Mouse (Mus musculus) forebrain, embryonic 11.5 days (tissue): ENCODE data around the gene Ldb3. TPM values are rescaled to one million over a fixed set of nuclear protein-coding genes. Genes with fewer than 3 reads are reported as not detected.

Source experiments
- ATAC-seq: fragments of 200-750 bp; cut with Nextera tagmentation; replicated peaks from 2 replicates; pipeline ENCODE4 v1.8.0; 2017; ENCODE audit warnings: moderate TSS enrichment; ENCODE audit not compliant: low FRiP score
- DNase-seq: peaks from one replicate; pipeline ENCODE4 v3.0.0-alpha.2; 2017; ENCODE audit warnings: low spot score
- H3K27ac ChIP-seq: fragments of 300-500 bp; sonication (generic); 2 replicates; pipeline ENCODE4 v1.5.1; 2014; ENCODE audit warnings: low read depth, low read length
- H3K27me3 ChIP-seq: fragments of 300-500 bp; sonication (generic); 2 replicates; pipeline ENCODE4 v1.6.1; 2014; ENCODE audit warnings: mild to moderate bottlenecking, low read length, mixed read lengths; ENCODE audit not compliant: control insufficient read depth, insufficient read depth
- H3K36me3 ChIP-seq: fragments of 300-500 bp; sonication (generic); 2 replicates; pipeline ENCODE4 v1.6.1; 2014; ENCODE audit warnings: mild to moderate bottlenecking, low read length, moderate library complexity, mixed read lengths; ENCODE audit not compliant: control insufficient read depth, insufficient read depth
- H3K4me1 ChIP-seq: fragments of 300-500 bp; sonication (generic); replicated peaks from 2 replicates; pipeline ENCODE4 v1.6.1; 2014; ENCODE audit warnings: low read length, mixed read lengths; ENCODE audit not compliant: control insufficient read depth, insufficient read depth
- H3K4me2 ChIP-seq: fragments of 300-500 bp; sonication (generic); 2 replicates; pipeline ENCODE4 v1.6.1; 2014; ENCODE audit warnings: low read depth, mild to moderate bottlenecking, low read length, moderate library complexity, mixed read lengths; ENCODE audit not compliant: severe bottlenecking
- H3K4me3 ChIP-seq: fragments of 300-500 bp; sonication (generic); 2 replicates; pipeline ENCODE4 v1.5.1; 2014; ENCODE audit warnings: low read depth, low read length
- H3K9ac ChIP-seq: fragments of 300-500 bp; sonication (generic); 2 replicates; pipeline ENCODE4 v1.6.1; 2014; ENCODE audit warnings: low read length
- H3K9me3 ChIP-seq: fragments of 300-500 bp; sonication (generic); 2 replicates; pipeline ENCODE4 v1.6.1; 2016; ENCODE audit warnings: low read length, mixed read lengths; ENCODE audit not compliant: control insufficient read depth
- WGBS: fragments of 180-500 bp; shearing (Covaris S2); extraction: QIAGEN DNeasy Blood & Tissue Kit; methylation state at CpG from one replicate; pipeline ENCODE4 v1.1.7; 2014; 5-methylcytosine and 5-hydroxymethylcytosine counted together
- polyA plus RNA-seq: library from polyadenylated mRNA; unstranded; fragments of >200 nt; fragmentation: Nextera tagmentation; extraction: Ambion mirVana; gene quantifications from 2 replicates; pipeline ENCODE4 v1.2.1, GENCODE M21; 2014

Ldb3 gene
- polyA plus RNA-seq, 1 experiment from 2014 or later = not detected

- no peaks in the 10 kb centered on the region for H3K36me3 ChIP-seq
- H3K27me3 ChIP-seq = no peaks in the 10 kb centered on the region
- H3K4me3 ChIP-seq = no peak within 1 kb of the TSS
- no peaks in the 10 kb centered on the region for H3K9me3 ChIP-seq
- H3K4me2 ChIP-seq = no peak within 1 kb of the TSS
- ATAC-seq (no peak), DNase-seq (no peak)
- no peak within 1 kb of the TSS for H3K9ac ChIP-seq
- H3K4me1 ChIP-seq = 0 out of 2 replicates have a peak, but pooled peaks cover 2% of the 10 kb centered on the region
- no peak within 1 kb of the TSS for H3K27ac ChIP-seq
- 77% methylated on average over 8 of the region's 8 CpGs for WGBS
Measured at GRCm38 (mm10) chr14:34599941-34600340, 11.5 kb upstream of the Ldb3 start, which contains the start of gene Opn4. Gene Opn4 (minus strand): TSS chr14:34600142.

GRCm38 (mm10) chr14:34595596-34596255 lies 7.2 kb upstream of the Ldb3 start:
- DNase-seq (no peak), ATAC-seq (no peak)
- 84% methylated on average over 17 of the region's 17 CpGs for WGBS
- Histone ChIP-seq H3K27me3 (no peaks in the 10 kb centered on the region), H3K4me1 (0 out of 2 replicates have a peak, but pooled peaks cover 2% of the 10 kb centered on the region), H3K4me2 (no peak overlapping the region), H3K9me3 (no peaks in the 10 kb centered on the region), H3K4me3 (no peak overlapping the region), H3K27ac (no peak overlapping the region), H3K36me3 (no peaks in the 10 kb centered on the region), H3K9ac (no peak overlapping the region)

- Histone ChIP-seq H3K27ac (no peak overlapping the region), H3K27me3 (no peaks in the 10 kb centered on the region), H3K4me2 (no peak overlapping the region), H3K4me3 (no peak overlapping the region), H3K36me3 (no peaks in the 10 kb centered on the region), H3K9ac (no peak overlapping the region), H3K9me3 (no peaks in the 10 kb centered on the region), H3K4me1 (no peaks in the 10 kb centered on the region)
- 79% methylated on average over 15 of the region's 15 CpGs for WGBS
- ATAC-seq (no peak), DNase-seq (no peak)
Measured at GRCm38 (mm10) chr14:34591741-34592535, 3.5 kb upstream of the Ldb3 start.

- WGBS = 63% methylated on average over 24 of the region's 24 CpGs
- Histone ChIP-seq H3K4me3 (no peak overlapping the region), H3K36me3 (no peaks in the 10 kb centered on the region), H3K4me1 (no peaks in the 10 kb centered on the region), H3K27ac (no peak overlapping the region), H3K9me3 (no peaks in the 10 kb centered on the region), H3K27me3 (no peaks in the 10 kb centered on the region), H3K4me2 (no peak overlapping the region), H3K9ac (no peak overlapping the region)
- ATAC-seq = no peak; the same call in 1 of the 2 replicates
- DNase-seq = no peak
Measured at GRCm38 (mm10) chr14:34590743-34591675, 2.5 kb upstream of the Ldb3 start.

GRCm38 (mm10) chr14:34590017-34590570 lies 1.6 kb upstream of the Ldb3 start:
- ATAC-seq = no peak
- Histone ChIP-seq H3K36me3 (no peaks in the 10 kb centered on the region), H3K4me2 (no peak overlapping the region), H3K27ac (no peak overlapping the region), H3K27me3 (no peaks in the 10 kb centered on the region), H3K9me3 (no peaks in the 10 kb centered on the region), H3K4me3 (no peak overlapping the region), H3K4me1 (no peaks in the 10 kb centered on the region), H3K9ac (no peak overlapping the region)
- no peak for DNase-seq
- 86% methylated on average over 5 of the region's 5 CpGs for WGBS

- Histone ChIP-seq H3K27ac (no peak overlapping the region), H3K4me3 (no peak overlapping the region), H3K4me1 (no peaks in the 10 kb centered on the region), H3K9ac (no peak overlapping the region), H3K27me3 (no peaks in the 10 kb centered on the region), H3K4me2 (no peak overlapping the region), H3K9me3 (no peaks in the 10 kb centered on the region), H3K36me3 (no peaks in the 10 kb centered on the region)
- DNase-seq = no peak
- WGBS = 95% methylated on average over 8 of the region's 8 CpGs
- no peak for ATAC-seq
Measured at GRCm38 (mm10) chr14:34589185-34589713, 767 bp upstream of the Ldb3 start.

- Histone ChIP-seq H3K27me3 (no peaks in the 10 kb centered on the region), H3K9me3 (no peaks in the 10 kb centered on the region), H3K4me3 (no peak overlapping the region), H3K4me1 (no peaks in the 10 kb centered on the region), H3K4me2 (no peak overlapping the region), H3K9ac (no peak overlapping the region), H3K36me3 (no peaks in the 10 kb centered on the region), H3K27ac (no peak overlapping the region)
- DNase-seq (no peak), ATAC-seq (no peak)
- 77% methylated on average over 5 of the region's 5 CpGs for WGBS
Measured at GRCm38 (mm10) chr14:34588005-34588404, 477 bp downstream of the Ldb3 start.

GRCm38 (mm10) chr14:34586871-34587270 lies 1.6 kb downstream of the Ldb3 start:
- ATAC-seq (no peak), DNase-seq (no peak)
- WGBS = 87% methylated on average over 3 of the region's 3 CpGs

More at GRCm38 (mm10) chr14:34586871-34587270, 1.6 kb downstream of the Ldb3 start:
- no peak overlapping the region for H3K4me2 ChIP-seq
- H3K9me3 ChIP-seq = no peaks in the 10 kb centered on the region
- H3K4me3 ChIP-seq = no peak overlapping the region
- H3K4me1 ChIP-seq = no peaks in the 10 kb centered on the region
- no peak overlapping the region for H3K27ac ChIP-seq
- no peak overlapping the region for H3K9ac ChIP-seq
- H3K27me3 ChIP-seq = no peaks in the 10 kb centered on the region
- H3K36me3 ChIP-seq = no peaks in the 10 kb centered on the region
